Mouse (Mus musculus): ENCODE results near the gene Cdh4. TPM values are rescaled to one million over a fixed set of nuclear protein-coding genes. Genes with fewer than 3 reads are reported as not detected.

Gene Cdh4
- polyA plus RNA-seq, 1 experiment: not detected

DNA sequence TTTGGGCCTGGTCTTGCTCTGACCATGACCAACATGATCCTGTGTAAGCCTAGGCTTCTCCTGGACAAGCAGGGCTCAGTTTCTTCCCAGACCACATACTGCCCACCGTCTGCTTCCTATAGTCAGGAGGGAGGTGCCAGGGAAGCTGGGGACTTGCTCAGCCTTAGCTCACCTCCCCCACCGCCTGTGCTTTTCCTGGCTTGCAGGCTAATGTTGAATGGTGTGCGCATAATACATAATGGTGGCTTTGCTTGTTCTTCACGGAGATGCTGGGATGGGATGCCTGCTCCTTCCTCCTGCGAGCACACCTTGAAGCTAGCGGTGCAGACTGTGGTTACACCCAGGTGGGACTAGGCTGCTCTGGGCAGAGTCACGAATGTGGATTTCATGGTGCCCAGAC is 84.7 kb downstream of the Cdh4 start:
- Histone ChIP-seq H3K4me1 (ENCODE audit: control insufficient read depth) (no peaks in the 10 kb centered on the region), H3K27me3 (ENCODE audit: control insufficient read depth) (no peaks in the 10 kb centered on the region), H3K36me3 (ENCODE audit: control insufficient read depth) (no peaks in the 10 kb centered on the region), H3K4me3 (replicated peaks) (no peak overlapping the region), H3K9me3 (ENCODE audit: control insufficient read depth, low read length) (peaks cover 46% of the 10 kb centered on the region)
- TF ChIP-seq TAL1 (IDR thresholded peaks at IDR 0.05; ENCODE audit: low read length) (no peak), GATA1 (IDR thresholded peaks at IDR 0.05; ENCODE audit: low read length) (no peak)

DNA sequence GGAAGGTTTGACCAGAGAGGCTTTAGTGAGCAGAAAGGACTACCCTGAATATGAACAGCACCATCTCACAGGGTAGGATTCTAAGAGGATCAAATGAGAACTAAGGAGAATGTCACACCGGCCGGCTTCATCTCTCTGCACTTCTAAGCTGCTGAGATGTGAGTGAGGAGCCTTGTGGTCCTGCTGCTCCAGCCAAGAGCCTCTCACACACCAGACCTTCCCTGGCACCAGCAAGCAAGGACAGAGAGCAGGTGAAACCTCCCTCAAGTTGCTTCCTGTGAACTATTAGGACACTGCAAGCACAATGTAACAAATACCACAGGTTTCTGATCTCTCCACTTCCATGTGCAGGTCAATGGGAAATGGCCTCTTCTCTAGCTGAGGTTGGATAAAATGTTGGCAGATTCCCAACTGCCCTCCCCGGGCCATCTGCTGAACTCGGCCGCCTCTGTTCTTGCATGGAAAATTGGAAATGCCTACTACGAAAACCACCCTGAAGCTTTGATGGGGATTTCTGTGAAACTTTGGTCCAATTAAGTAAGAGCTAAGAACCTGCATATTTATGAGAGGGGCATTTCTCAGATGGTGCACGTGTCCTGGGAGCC is 88.3 kb downstream of the Cdh4 start:
- H3K9me3 ChIP-seq (ENCODE audit: control insufficient read depth, low read length): peaks cover 35% of the 10 kb centered on the region
- no peaks in the 10 kb centered on the region for H3K27me3 ChIP-seq (ENCODE audit: control insufficient read depth)
- TF ChIP-seq GATA1 (IDR thresholded peaks at IDR 0.05; ENCODE audit: low read length): no peak
- TF ChIP-seq TAL1 (IDR thresholded peaks at IDR 0.05; ENCODE audit: low read length): no peak
- no peaks in the 10 kb centered on the region for H3K36me3 ChIP-seq (ENCODE audit: control insufficient read depth)
- no peaks in the 10 kb centered on the region for H3K4me1 ChIP-seq (ENCODE audit: control insufficient read depth)
- H3K4me3 ChIP-seq (replicated peaks): no peak overlapping the region

GRCm38 (mm10) chr2:179533196-179533595 is 91.0 kb downstream of the Cdh4 start:
- TF ChIP-seq TAL1 (IDR thresholded peaks at IDR 0.05; ENCODE audit: low read length) (no peak), GATA1 (IDR thresholded peaks at IDR 0.05; ENCODE audit: low read length) (no peak)
- Histone ChIP-seq H3K9me3 (ENCODE audit: control insufficient read depth, low read length) (peaks cover 21% of the 10 kb centered on the region), H3K27me3 (ENCODE audit: control insufficient read depth) (no peaks in the 10 kb centered on the region; the same call in 1 of the 2 replicates), H3K4me1 (ENCODE audit: control insufficient read depth) (no peaks in the 10 kb centered on the region), H3K4me3 (replicated peaks) (no peak overlapping the region), H3K36me3 (ENCODE audit: control insufficient read depth) (no peaks in the 10 kb centered on the region)

GRCm38 (mm10) chr2:179533881-179534280 is 91.7 kb downstream of the Cdh4 start:
- H3K9me3 ChIP-seq (ENCODE audit: control insufficient read depth, low read length): peaks cover 14% of the 10 kb centered on the region
- no peaks in the 10 kb centered on the region for H3K4me1 ChIP-seq (ENCODE audit: control insufficient read depth)
- no peaks in the 10 kb centered on the region for H3K36me3 ChIP-seq (ENCODE audit: control insufficient read depth)
- H3K27me3 ChIP-seq (ENCODE audit: control insufficient read depth): no peaks in the 10 kb centered on the region; the same call in 1 of the 2 replicates
- TF ChIP-seq GATA1 (IDR thresholded peaks at IDR 0.05; ENCODE audit: low read length) (no peak), TAL1 (IDR thresholded peaks at IDR 0.05; ENCODE audit: low read length) (no peak)
- H3K4me3 ChIP-seq (replicated peaks): no peak overlapping the region

- no peak overlapping the region for H3K4me3 ChIP-seq (replicated peaks)
- H3K9me3 ChIP-seq (ENCODE audit: control insufficient read depth, low read length): peaks cover 10% of the 10 kb centered on the region; the same call in 1 of the 2 replicates
- no peaks in the 10 kb centered on the region; the same call in 1 of the 2 replicates for H3K27me3 ChIP-seq (ENCODE audit: control insufficient read depth)
- H3K36me3 ChIP-seq (ENCODE audit: control insufficient read depth): no peaks in the 10 kb centered on the region
- H3K4me1 ChIP-seq (ENCODE audit: control insufficient read depth): no peaks in the 10 kb centered on the region
- TF ChIP-seq TAL1 (IDR thresholded peaks at IDR 0.05; ENCODE audit: low read length) (no peak), GATA1 (IDR thresholded peaks at IDR 0.05; ENCODE audit: low read length) (no peak)
Observed at GRCm38 (mm10) chr2:179535204-179535603, 93.0 kb downstream of the Cdh4 start.

DNA sequence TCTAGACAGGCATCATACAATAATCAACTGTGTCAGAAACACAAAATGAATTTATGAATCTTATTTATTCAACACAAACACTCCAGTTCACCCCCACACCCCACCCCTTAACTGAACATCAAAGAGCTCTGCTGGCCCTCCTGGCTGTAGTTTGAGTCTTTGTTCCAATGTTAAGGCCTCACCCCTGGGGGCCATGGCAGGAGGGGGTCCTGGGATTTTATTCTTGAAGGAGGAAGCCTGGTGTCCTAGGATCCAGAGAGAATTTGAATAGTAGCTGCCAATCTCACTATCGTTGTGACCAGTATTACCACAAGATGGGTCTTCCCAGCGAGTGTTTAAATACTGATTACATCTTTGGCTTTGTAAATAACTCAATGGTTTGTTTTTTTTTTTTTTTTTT is 94.5 kb downstream of the Cdh4 start:
- peaks cover 20% of the 10 kb centered on the region for H3K9me3 ChIP-seq (ENCODE audit: control insufficient read depth, low read length)
- no peak overlapping the region for H3K4me3 ChIP-seq (replicated peaks)
- no peak for TF ChIP-seq GATA1 (IDR thresholded peaks at IDR 0.05; ENCODE audit: low read length)
- TF ChIP-seq TAL1 (IDR thresholded peaks at IDR 0.05; ENCODE audit: low read length): no peak
- H3K27me3 ChIP-seq (ENCODE audit: control insufficient read depth): no peaks in the 10 kb centered on the region; the same call in 1 of the 2 replicates
- no peaks in the 10 kb centered on the region for H3K4me1 ChIP-seq (ENCODE audit: control insufficient read depth)
- H3K36me3 ChIP-seq (ENCODE audit: control insufficient read depth): no peaks in the 10 kb centered on the region

DNA sequence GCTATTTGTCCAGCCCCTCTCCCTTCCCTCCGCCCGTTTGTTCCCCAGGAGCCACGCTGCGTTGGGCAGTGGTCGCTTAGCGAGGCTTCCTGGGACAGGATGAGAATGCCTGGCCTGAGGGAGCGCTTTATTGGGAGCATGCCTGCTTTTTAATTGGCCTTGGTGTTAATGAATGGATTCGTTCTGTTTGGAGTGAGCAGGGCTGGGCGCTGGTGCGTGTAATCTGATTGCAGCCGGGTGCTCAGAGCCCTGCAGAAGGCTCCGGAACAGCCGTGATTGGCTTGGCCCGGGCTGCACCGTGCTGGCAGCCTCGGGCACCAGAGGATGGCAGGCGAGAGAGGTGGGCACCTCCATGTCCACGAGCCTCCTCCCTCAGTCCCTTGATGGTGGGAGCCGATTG is 95.2 kb downstream of the Cdh4 start:
- no peak overlapping the region for H3K4me3 ChIP-seq (replicated peaks)
- peaks cover 25% of the 10 kb centered on the region for H3K9me3 ChIP-seq (ENCODE audit: control insufficient read depth, low read length)
- TF ChIP-seq GATA1 (IDR thresholded peaks at IDR 0.05; ENCODE audit: low read length) (no peak), TAL1 (IDR thresholded peaks at IDR 0.05; ENCODE audit: low read length) (no peak)
- H3K36me3 ChIP-seq (ENCODE audit: control insufficient read depth): no peaks in the 10 kb centered on the region
- H3K4me1 ChIP-seq (ENCODE audit: control insufficient read depth): no peaks in the 10 kb centered on the region
- no peaks in the 10 kb centered on the region; the same call in 1 of the 2 replicates for H3K27me3 ChIP-seq (ENCODE audit: control insufficient read depth)

DNA sequence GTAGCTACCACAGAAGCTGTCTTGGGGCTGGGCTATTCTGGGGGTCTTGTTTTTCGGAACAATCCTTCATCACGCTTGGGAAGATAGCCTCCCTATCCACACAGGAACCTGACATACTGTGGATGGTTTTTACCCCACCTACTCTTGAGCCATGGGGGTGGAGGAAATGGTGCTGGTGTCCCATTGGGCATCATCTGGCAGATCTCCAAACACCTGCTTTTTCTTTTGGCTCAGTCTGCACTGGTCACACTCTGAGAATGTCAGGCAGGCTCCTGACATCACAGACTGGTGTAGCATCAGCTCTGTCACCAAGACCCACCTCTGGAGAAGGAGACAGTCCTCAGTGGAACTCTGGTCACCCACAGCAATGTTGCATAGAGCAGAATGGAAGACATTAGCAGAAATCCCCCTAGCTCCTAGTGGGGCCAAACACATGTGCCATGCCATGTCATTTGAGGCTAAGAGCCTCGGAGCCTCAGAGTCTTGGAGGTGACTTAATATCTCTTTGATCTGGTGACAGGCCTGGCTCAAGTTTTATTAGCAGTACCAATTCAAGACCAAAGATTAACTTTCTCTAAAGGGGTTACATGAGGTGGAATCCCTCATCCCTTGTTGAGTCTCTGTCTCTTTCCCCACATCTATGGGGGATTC is 95.7 kb downstream of the Cdh4 start:
- TF ChIP-seq TAL1 (IDR thresholded peaks at IDR 0.05; ENCODE audit: low read length): no peak
- no peak for TF ChIP-seq GATA1 (IDR thresholded peaks at IDR 0.05; ENCODE audit: low read length)
- Histone ChIP-seq H3K36me3 (ENCODE audit: control insufficient read depth) (no peaks in the 10 kb centered on the region), H3K4me3 (replicated peaks) (no peak overlapping the region), H3K9me3 (ENCODE audit: control insufficient read depth, low read length) (peaks cover 24% of the 10 kb centered on the region), H3K4me1 (ENCODE audit: control insufficient read depth) (no peaks in the 10 kb centered on the region), H3K27me3 (ENCODE audit: control insufficient read depth) (no peaks in the 10 kb centered on the region; the same call in 1 of the 2 replicates)

DNA sequence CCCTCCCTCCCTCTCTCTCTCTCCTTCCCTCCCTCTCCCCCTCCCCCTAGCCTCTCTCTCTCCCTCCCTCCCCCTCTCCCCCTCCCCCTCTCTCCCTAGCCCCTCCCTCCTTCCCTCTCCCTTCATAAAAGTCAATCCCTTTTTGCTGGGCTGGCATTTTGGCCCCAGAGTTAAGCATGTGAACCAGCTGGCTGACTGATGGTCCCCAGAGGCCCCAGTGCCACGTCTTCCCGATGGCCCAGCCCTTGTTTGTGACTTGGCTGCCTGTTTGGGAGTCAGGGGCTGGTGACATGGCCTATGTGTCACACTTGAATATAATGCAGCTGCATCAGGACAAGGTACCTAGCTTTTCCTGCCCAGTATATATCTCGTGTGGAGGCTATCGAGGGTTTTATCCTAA is 96.3 kb downstream of the Cdh4 start:
- no peaks in the 10 kb centered on the region for H3K4me1 ChIP-seq (ENCODE audit: control insufficient read depth)
- no peak for TF ChIP-seq TAL1 (IDR thresholded peaks at IDR 0.05; ENCODE audit: low read length)
- no peak for TF ChIP-seq GATA1 (IDR thresholded peaks at IDR 0.05; ENCODE audit: low read length)
- H3K9me3 ChIP-seq (ENCODE audit: control insufficient read depth, low read length): peaks cover 25% of the 10 kb centered on the region
- H3K27me3 ChIP-seq (ENCODE audit: control insufficient read depth): no peaks in the 10 kb centered on the region; the same call in 1 of the 2 replicates
- no peak overlapping the region for H3K4me3 ChIP-seq (replicated peaks)
- no peaks in the 10 kb centered on the region for H3K36me3 ChIP-seq (ENCODE audit: control insufficient read depth)

Measured in erythroblast, embryonic 14.5 days (primary cell).